Mouse (Mus musculus) thymus, postnatal 25 days (tissue): ENCODE results near the gene Kdelc2.
A peak's percentile ranks its signal among the peaks of the same experiment; 100 is the strongest.

Source experiments
- DNase-seq: peaks from one replicate; pipeline ENCODE4 v3.0.0; 2022

Gene Kdelc2

DNA sequence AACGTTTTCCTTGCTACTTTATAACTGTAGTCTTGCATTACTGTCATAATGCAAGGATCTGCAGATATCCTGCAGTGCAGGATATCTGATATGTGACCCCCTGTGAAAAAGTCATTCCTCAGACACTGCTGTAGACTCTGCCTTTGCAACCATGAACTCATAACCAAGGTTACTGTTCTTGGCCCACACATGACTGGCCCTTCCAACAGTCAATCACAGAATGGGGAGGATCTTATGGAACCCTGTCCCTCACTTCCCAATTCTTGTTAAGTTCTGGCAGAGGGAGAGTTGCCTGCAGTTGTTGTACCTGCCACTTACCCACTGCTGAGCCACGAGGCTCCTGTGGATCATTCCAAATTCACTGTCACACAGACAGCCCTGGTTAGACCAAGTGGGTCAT is 3.6 kb downstream of the Kdelc2 start:
- DNase-seq: no peak

DNA sequence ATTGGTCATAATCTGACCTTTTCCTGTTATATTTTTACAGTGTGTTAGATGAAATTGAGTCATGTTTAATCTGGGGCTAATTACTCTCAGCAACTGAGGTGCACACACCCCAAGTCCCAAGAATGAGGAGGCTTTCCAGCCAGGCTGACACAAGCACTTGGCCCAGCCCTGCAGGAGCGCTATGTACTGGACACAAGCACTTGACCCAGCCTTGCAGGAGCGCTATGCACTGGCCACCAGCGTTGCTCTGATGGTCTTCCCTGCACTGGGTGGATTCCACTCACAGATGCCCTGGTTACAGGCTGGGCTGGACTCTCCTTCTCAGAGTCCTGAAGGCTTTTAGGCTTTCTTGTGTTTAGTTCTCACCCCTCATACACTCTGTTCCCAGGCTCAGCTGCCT is 5.3 kb downstream of the Kdelc2 start:
- no peak for DNase-seq

DNA sequence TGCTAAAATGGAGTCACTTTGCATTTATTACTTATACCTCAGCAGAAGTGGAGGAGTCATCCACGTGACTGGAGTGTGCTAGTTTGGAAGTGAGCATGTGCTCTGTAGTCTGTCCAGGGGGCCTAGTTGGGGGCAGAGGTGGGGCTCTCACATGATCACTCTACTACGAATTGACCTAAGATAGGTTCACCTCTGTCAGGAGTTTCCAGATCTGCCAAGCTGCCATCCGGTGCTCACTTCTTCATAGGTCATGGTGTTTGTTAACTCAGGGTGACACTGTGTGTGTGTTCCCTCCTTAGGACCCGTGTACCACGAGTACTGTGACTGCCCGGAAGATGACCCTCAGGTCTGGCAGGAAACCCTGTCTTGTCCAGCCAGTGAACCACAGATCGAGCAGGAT is 6.3 kb downstream of the Kdelc2 start:
- DNase-seq: no peak

DNA sequence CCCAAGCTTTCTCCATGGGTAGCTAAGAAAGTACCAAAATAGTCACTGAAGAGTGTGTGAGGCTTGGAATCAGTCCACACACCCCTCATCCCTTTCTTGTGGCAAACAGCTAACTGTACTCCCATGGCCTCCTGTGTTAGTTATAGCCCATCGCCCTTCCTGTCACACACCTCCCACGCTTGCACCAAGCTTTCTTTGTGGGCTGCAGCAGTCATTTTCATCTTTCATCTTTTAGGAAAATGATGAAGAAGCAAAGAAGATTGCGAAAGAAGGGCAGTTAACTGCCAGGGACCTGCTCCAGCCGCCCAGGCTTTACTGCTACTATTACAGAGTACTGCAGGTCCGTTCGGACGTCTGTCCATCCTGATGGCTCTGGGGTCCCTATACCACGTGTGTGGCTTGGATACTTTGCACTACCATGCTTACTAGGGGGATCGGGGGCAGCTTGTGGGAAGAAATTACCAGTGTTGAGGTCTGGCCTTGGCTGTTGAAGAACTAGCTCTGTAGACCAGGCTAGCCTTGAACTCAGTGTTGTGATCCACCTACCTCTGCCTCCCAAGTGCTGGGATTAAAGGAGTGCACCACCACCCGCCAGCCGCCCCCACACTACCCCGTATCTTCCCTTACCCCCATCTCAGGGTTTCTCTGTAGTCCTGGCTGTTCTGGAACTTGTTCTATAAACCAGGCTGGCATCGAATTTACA is 14.0 kb downstream of the Kdelc2 start:
- DNase-seq: no peak

DNA sequence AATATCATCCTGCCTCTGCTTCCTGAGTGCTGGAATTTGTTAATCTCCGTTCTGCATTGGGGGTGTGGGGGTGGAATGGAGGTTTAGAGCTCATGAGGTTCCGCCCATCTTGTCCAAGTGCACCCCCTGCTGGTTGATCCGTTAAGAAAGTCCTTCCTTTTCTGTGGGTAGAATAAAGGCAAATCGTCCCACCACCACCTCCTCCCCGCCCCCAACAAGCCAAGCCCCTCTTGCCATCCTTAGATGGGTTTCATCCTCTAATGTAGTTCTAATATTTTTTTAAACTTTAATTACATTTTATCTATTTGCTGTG is 14.5 kb downstream of the Kdelc2 start:
- peak; percentile 71 for DNase-seq

DNA sequence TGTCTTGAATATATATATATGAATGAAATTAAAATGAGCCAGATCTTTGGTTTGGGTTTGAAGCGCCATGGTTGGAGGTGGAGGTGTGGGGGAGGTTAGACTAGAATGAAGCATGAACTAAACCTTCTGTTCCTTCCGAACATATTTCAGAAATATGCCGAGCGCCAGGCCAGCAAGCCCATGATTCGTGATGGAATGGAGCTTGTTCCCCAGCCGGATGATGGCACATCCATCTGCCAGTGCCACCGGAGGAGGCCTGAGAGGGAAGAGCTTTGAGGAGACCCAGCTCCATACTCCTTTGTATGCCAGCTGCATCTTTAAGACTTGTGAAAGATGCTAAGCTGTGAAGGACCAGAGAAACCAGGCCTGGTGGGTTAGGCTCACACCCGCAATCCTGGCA is 15.7 kb downstream of the Kdelc2 start:
- DNase-seq: no peak

DNA sequence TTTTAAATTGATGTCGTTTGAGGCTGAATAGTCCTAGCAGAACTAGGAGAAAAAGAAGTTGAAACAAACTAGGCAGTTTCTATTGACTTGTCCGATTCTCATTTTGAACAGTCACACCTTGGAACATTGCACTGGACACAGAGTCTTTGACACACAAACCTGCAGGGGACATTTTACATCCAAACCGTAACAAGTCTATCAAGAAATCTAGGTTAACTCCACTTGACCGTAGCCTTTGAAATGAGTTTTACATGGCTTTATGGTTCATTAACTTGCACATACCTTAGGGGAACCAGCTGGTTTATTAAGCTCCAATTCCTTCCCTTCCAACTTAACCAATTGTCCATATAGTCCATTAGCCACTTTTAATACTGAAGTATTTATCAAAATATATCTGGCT is 16.9 kb downstream of the Kdelc2 start:
- DNase-seq: no peak

DNA sequence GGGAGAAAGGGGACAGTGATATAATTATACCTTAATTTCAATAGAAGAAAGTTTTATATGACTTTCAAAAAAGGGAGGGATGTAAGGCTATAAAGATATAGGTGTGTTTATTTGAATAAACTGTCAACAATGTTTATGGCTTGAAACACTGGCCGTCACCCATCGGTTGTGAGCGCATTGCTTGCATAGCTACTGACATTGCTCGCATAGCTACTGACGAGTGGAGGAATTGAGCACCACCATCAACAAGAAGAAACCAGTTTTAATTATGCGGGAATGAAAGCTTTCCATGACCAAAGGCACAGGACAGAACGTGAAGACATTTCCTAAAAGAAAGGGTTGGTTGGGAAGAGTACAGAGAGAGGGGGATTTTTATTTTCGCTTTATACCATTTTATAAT is 17.3 kb downstream of the Kdelc2 start:
- no peak for DNase-seq

DNA sequence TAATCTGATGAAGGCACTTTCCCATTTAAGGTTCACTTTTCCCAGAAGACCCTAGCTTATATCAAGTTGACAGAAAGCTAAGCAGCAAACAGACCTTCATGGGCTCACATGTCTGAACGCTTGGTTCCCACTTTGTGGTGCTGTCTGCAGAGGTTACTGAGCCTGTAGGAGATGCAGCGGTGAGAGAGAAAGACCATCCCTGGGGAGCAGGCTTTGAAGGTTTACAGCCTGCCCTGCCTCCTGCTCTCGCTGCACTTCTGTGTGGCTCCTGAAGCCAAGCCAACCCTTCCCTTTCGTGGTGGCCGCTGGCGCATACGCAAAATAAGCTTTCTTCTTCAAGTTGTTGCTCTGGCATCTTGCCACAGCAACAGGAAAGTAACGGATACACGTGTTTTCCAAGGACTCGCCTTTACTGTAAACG is 18.5 kb downstream of the Kdelc2 start, which contains the start of gene 4930550C14Rik:
TSS of gene 4930550C14Rik (plus strand) at position 35 of the 421 bp plus-strand sequence.
- DNase-seq: no peak

DNA sequence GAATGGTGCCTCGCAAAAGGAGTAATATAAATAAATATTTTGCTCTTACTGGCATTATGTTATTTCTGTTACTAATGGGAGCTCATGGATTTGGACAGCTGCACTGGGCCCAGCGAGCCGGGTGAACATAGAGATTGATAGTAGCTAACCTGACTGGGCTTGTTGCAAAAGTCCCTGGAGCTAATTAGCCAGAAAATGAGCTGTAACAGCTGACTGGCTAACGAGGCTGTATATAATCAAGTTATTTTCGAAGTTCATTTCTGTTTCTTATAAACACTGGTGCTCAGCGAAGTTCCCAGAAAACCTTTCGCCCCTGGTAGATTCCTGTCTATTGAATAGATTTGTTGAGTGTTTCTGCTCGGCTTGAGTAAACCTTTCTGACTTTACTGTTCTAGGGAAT is 19.2 kb downstream of the Kdelc2 start:
- DNase-seq: no peak

DNA sequence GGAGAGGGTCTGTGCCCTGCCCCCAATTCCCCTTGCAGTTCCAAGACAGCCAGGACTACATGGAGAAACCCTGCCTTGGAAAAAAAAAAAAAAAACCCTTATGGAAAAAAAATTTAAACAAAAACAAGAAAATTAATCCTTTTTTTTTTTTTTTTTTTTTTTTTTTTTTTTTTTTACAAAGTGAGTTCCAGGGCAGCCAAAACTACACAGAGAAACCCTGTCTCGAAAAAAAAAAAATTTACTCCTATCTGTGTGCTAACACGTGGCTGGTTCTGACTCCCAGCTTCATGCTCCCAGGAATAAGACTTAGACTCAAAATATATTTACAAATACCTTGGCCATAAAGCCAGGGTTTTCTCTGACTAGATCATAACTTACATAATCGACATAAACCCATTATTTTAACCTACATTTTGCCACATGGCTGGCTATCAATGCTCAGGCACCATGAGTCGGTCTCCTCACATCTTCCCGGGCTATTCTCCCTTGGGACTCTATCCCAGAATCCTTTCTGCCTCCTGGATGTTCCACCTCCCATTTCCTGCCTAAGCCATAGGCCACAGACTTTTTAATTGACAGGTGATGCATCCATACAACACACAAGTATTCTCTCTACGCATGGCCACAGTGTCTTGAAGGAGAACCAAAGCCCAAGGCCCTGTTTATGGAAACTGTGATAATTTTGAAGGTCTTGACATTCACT is 20.4 kb downstream of the Kdelc2 start:
- no peak for DNase-seq

DNA sequence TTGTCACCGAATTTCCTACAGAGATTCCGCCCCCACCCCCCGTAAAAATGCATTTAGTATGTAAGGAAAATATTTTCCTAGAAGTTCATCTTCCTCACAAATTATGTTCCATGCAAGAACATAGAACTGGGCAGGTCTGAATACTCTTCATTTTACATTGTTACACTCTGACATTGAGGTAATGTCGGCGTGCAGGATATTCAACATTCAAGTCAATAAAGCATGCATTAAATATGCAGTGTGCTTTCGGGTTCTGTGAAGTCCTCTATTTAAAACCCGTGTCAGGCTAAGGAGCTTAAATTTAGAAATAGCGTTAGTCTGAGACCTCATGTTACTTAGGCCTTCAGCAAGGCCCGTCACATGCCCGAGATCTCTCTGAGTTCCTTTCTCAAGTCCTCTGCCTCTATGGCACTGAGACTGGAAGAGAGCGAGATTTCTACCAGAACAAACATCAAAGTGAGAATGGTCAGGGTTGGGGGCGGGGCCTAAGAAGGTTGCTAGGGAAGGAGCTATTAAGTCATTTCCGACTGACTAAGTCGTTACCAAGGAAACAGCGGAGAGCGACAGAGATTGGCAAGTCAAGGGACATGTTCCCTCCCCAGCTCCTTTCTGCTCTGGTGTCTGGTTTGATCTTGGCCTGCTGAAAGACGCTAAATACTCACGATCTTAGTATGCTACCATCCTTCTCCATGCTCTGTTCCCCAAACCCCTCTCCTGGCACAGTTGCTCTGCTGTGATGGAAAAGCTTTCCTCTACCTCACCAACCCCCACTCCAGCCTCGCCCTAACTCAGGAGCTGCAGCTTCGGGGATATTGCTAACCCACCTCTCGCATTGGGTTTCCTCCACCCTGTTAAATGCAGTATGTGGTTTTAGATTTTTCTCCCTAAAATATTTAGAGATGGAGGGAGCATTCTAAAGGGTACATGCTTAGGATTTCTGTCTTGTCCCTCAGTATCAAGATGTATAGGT is 21.2 kb downstream of the Kdelc2 start:
- peak; percentile 85 for DNase-seq

DNA sequence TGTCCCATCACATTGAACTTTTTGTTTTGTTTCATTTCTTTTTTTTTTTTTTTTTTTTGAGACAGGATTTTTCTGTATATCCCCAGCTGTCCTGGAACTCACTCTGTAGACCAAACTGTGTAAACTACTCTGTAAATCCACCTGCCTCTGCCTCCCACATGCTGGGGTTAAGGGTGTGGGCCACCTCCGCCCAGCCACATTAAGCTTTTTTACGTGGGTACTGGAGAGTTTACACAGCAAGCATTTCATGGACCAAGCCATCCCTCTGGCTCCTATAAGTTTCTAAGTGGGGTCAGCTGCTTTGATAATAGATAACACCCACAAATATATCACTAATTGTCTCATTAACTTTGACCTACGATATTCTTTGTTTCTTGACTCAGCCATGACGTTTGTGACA is 24.7 kb downstream of the Kdelc2 start:
- no peak for DNase-seq

DNA sequence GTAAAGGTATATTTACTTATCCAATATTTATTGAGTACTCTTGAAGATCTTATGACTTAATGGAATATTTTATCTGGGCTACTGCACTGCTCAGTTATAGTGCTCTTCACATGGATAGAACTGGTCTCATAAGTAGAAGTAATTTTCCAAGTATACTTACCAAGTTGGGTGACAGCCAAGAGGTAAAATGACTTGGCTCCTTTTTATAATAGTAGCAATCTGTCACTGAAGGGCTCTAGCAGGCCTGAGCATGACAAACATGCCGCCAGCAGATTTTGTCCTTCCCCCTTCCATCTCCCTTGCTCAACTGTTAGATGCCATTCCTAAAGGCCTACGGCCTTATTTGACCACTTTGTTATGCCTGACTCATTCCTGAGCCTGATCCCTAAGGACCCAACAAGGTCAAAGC is 25.1 kb downstream of the Kdelc2 start:
- DNase-seq: no peak

DNA sequence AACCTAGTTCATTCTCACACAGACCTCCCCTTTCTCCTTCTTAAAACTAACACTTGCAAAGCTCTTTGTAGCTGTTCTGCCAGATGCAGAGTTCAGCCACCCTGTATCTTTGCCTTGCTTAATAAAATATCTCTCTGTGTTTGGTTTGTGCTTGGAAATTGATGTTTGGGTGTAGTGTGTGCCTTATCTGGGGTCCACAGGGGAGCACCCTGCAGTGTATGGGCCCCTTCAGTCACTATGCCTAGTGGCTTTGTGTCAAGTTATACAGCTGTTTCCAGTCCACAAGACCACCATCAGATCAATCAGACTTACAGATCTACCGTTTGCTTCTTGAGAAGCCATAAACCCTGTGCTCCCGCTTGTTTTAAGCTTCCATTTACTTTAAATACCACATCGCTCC is 25.6 kb downstream of the Kdelc2 start:
- no peak for DNase-seq

DNA sequence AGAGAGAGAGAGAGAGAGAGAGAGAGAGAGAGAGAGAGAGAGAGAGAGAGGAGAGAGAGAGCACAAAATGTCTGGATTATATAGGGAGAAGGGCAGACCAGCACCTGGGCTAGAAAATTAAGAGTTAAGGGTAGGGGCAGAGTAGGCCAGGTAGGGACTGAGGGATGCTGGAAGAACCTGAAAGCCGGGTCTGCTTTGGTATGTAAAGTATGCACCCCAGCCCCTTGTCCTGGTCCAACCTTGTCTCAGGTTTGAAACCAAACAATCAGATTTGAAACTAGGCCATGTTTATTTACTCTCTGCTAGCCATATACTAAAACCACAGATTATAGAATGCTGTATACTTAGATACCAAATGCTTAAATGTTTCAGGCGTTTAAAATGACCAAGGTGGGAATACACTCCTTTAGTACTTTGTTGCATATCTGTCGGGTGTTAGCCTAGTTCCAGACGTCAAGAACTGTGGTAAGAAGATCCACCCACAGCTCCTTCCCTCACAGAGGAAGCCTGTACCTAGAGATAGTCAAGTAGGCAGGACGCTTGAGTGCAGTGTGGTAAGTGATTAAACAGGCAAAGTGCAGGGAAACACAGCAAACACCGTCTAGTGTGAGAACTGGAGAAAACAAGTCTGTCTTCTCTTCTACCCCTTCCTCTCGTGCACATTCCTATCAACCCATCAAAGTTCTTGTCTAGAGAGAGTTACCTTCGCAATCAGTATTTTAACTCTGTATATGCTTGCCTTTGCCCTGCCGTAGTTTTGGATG is 38.5 kb downstream of the Kdelc2 start:
- DNase-seq: no peak

DNA sequence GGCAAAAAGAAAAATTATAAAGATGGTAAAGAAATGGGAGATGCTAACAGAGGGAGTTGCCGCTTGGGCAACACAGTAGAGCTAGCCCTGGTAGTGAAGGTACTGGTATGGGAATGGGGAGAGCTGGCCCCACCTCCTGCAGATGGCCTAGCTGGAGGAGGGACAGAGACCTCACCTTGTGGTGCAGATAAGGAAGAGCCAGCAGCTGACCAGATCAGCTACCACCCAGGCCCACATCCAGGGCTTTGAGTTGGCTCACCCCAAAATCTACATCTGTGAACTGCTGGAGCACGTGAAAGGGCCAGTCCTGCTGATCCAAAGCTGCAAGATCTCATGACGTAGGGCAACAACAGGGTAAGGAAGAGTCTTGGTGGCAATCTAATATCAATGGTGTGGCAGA is 42.9 kb downstream of the Kdelc2 start:
- DNase-seq: no peak

DNA sequence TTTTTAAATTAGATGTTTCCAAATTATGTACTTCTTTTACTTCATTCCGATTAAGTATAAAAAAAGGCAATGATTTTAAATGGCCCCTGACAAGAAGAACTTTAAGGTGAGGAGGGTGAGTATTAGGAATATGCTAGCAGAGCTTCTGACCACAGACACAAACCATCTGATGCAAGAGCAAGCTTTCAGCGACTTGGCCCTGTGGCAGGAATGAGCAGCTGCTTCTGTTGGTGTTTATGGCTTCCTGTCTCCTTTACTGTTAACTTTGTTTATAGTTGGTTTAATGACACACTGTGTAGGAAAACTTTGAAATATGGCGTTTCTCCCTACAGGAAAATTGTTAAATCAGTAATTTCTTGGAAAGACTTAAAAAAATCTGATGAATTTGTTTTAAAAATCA is 43.8 kb downstream of the Kdelc2 start:
- no peak for DNase-seq

DNA sequence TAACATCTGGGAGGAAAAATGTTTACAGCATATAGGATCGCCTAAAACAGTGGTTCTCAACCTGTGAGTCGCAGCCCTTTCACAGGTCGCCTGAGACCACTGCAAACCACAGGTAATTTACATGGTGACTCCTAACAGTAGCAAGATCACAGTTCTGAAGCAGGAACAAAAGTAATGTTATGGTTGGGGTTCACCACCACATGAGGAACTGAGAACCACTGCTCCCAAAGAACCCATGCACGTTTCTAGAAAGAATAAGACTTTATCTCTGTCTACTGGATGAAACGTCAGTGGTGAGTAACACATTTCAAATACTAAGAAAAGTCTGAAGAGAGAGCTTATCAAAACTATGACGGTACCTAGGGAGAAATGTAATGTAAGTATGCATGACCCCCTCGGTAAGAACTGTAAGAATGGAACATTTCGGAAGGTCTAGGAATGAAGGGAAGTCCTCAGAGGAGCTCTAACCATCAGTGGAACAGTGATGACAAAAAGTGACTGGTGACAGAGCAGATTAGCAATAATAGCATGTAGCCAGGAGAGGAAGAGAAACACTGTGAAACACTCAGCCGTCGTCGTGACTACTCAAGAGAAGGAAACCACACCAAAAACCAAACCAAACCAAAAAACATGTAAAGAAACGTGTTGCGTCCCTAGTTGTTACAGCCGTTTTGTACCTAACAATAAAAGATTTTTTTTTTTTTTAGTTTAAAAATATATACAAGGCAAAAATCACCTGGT is 52.2 kb downstream of the Kdelc2 start:
- no peak for DNase-seq

DNA sequence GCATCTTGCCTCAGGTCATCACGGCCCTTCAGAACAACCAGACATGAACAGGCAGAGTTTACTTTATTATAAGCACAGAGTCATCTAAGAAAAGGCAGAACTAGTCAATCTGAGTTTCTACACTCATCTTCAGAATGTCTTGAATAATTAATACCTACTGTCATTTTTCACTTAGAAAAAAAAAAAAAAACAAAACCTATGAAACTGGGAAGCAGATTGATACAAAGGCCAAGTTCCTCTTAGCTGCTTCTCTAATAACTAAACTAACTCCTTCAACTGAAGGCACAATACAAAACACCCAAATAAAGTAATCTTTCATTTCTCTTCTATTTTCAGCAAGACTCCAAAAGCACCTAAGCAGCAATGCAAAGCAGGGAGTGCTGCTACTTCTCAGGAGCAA is 66.8 kb downstream of the Kdelc2 start:
- no peak for DNase-seq
